Mouse (Mus musculus) lung, postnatal 0 days (tissue): ENCODE results near the gene Zpr1.

ENCODE experiments used
- CTCF ChIP-seq: IDR thresholded peaks from 2 replicates; pipeline ENCODE4 v1.5.1; 2016; ENCODE audit warnings: antibody characterized with exemption, mild to moderate bottlenecking
- EP300 ChIP-seq: IDR thresholded peaks from 2 replicates; pipeline ENCODE4 v1.6.1; 2016; ENCODE audit warnings: antibody characterized with exemption, mild to moderate bottlenecking, control low read depth

GRCm38 (mm10) chr9:46227064-46227614, 45.7 kb upstream of the Zpr1 start:
- TF ChIP-seq CTCF (no peak), EP300 (no peak)
